Mouse (Mus musculus) cerebellum, postnatal 10 days (tissue): ENCODE data around the gene Arrdc4.
A peak's percentile ranks its signal among the peaks of the same experiment; 100 is the strongest.

Source experiments
- DNase-seq, 2 experiments: peaks; one replicate each; pipeline ENCODE4 v3.0.0; 2021; ENCODE audit warnings: mixed read lengths in 2 of 2

Gene Arrdc4

GRCm38 (mm10) chr7:68748761-68749635, at the start of gene Arrdc4:
Gene Arrdc4 (minus strand): TSS chr7:68749241.
- peak; percentile 97 for DNase-seq

GRCm38 (mm10) chr7:68795578-68795977, 46.5 kb upstream of the Arrdc4 start:
- no peak for DNase-seq

GRCm38 (mm10) chr7:68788711-68789110, 39.7 kb upstream of the Arrdc4 start:
- peak; percentile 53 to 59 for DNase-seq

- no peak for DNase-seq
These were observed 22.7 kb upstream of the Arrdc4 start for GRCm38 (mm10) chr7:68771757-68772094.

- no peak for DNase-seq
These were observed 22.1 kb upstream of the Arrdc4 start for GRCm38 (mm10) chr7:68770894-68771756.

GRCm38 (mm10) chr7:68765926-68766325, 16.9 kb upstream of the Arrdc4 start:
- DNase-seq = no peak

GRCm38 (mm10) chr7:68759148-68759724, 10.2 kb upstream of the Arrdc4 start:
- DNase-seq = no peak

GRCm38 (mm10) chr7:68756656-68757204, 7.7 kb upstream of the Arrdc4 start:
- no peak for DNase-seq

- DNase-seq = no peak
These were observed 878 bp upstream of the Arrdc4 start for GRCm38 (mm10) chr7:68749919-68750318.

GRCm38 (mm10) chr7:68748361-68748760, 680 bp downstream of the Arrdc4 start:
- DNase-seq = peak; percentile 63 to 78

- peak in 1 of 2 experiments; percentile 7 for DNase-seq
These were observed 4.4 kb downstream of the Arrdc4 start for GRCm38 (mm10) chr7:68744616-68745015.

- DNase-seq = no peak
These were observed 4.8 kb downstream of the Arrdc4 start for GRCm38 (mm10) chr7:68744206-68744605.

- no peak for DNase-seq
These were observed 8.3 kb downstream of the Arrdc4 start for GRCm38 (mm10) chr7:68740763-68741162.

GRCm38 (mm10) chr7:68738676-68739399, 10.2 kb downstream of the Arrdc4 start:
- no peak for DNase-seq

GRCm38 (mm10) chr7:68726380-68726779, 22.7 kb downstream of the Arrdc4 start:
- no peak for DNase-seq

GRCm38 (mm10) chr7:68724711-68725110, 24.3 kb downstream of the Arrdc4 start:
- DNase-seq = no peak

GRCm38 (mm10) chr7:68721520-68721919, 27.5 kb downstream of the Arrdc4 start:
- DNase-seq = no peak

GRCm38 (mm10) chr7:68717988-68718387, 31.1 kb downstream of the Arrdc4 start:
- DNase-seq = no peak

GRCm38 (mm10) chr7:68717498-68717897, 31.5 kb downstream of the Arrdc4 start:
- peak; percentile 74 to 81 for DNase-seq

- DNase-seq = peak; percentile 15 to 19
These were observed 32.1 kb downstream of the Arrdc4 start for GRCm38 (mm10) chr7:68716926-68717325.

- no peak for DNase-seq
These were observed 36.1 kb downstream of the Arrdc4 start for GRCm38 (mm10) chr7:68712928-68713327.

- DNase-seq = peak; percentile 22 to 32
These were observed 36.6 kb downstream of the Arrdc4 start for GRCm38 (mm10) chr7:68712425-68712824.

- no peak for DNase-seq
These were observed 39.8 kb downstream of the Arrdc4 start for GRCm38 (mm10) chr7:68709319-68709573.
